Mouse (Mus musculus): ENCODE results near the gene Tmco1. TPM values are rescaled to one million over a fixed set of nuclear protein-coding genes. Genes with fewer than 3 reads are reported as not detected.

Tmco1 gene
- polyA plus RNA-seq (2015; fragmentation: Illumina TruSeq; extraction: RNeasy Lipid Tissue Mini Kit (QIAGEN cat#74804); ENCODE audit: insufficient read depth, low read depth, low replicate concordance): 22.1 TPM

GRCm38 (mm10) chr1:167308261-167309054 lies at the start of gene Tmco1:
Gene Tmco1 (plus strand): TSS chr1:167308378.

DNA sequence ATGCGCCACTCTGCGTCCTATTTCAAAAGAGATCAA lies 23.0 kb upstream of the Tmco1 start, which contains the start of gene Uck2:
Gene Uck2, minus strand, starts transcription at position 1 of the 36 bp plus-strand sequence.

DNA sequence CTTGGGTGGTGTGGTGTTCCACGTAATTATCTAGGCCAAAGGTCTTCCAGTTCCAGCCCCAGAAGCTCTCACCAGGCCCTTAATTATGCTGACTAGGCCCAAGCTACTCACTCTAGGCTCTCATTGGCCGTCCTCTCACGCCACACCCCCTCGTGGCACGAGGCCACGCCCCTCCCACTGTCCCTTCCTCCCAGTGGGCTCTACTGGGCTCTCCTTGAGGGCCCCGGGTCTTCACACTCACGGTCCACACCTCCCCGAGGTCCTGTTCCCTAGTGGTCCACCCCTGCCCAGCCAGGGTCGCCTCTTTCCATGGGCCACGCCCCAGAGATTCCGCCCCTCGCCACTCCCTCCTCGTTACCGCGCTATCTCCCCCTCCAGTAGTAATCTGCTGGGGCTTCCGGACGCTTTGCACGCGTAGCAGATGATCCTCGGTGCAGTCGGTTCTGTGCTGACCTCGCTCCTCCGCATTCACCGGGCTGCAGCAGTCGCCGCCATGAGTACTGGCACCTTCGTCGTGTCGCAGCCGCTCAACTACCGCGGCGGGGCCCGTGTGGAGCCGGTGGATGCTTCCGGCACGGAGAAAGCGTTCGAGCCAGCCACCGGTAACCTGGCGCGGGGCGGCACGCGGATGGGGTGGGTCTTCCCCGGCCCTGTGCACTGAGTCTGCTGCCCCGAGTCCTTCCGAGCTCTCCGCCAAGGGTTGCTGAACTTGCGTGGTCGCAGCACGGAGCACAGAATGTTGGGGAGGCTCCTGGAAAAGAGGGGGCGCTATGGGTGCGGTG lies 41.8 kb downstream of the Tmco1 start, which contains the start of gene Aldh9a1:
Gene Aldh9a1, plus strand, starts transcription at position 177 of the 782 bp plus-strand sequence.

Other genes starting within 250 kb of the Tmco1 start
- gene Uck2, start 23.1 kb upstream of the Tmco1 start, polyA plus RNA-seq (2015; fragmentation: Illumina TruSeq; extraction: RNeasy Lipid Tissue Mini Kit (QIAGEN cat#74804); ENCODE audit: insufficient read depth, low read depth, low replicate concordance): 10.1 TPM
- 11.2 TPM for gene Aldh9a1, start 41.6 kb downstream of the Tmco1 start, polyA plus RNA-seq (2015; fragmentation: Illumina TruSeq; extraction: RNeasy Lipid Tissue Mini Kit (QIAGEN cat#74804); ENCODE audit: insufficient read depth, low read depth, low replicate concordance)
- 6.1 TPM for gene Mgst3, start 85.5 kb downstream of the Tmco1 start, polyA plus RNA-seq (2015; fragmentation: Illumina TruSeq; extraction: RNeasy Lipid Tissue Mini Kit (QIAGEN cat#74804); ENCODE audit: insufficient read depth, low read depth, low replicate concordance)
- gene Lrrc52, start 158.4 kb downstream of the Tmco1 start, polyA plus RNA-seq (2015; fragmentation: Illumina TruSeq; extraction: RNeasy Lipid Tissue Mini Kit (QIAGEN cat#74804); ENCODE audit: insufficient read depth, low read depth, low replicate concordance): not detected